Mouse (Mus musculus): ENCODE measurements around the gene Xylt1. TPM values are rescaled to one million over a fixed set of nuclear protein-coding genes. Genes with fewer than 3 reads are reported as not detected.

Gene Xylt1
- total RNA-seq, 2 experiments from 2014 or later = 7.6 to 8.6 TPM

DNA sequence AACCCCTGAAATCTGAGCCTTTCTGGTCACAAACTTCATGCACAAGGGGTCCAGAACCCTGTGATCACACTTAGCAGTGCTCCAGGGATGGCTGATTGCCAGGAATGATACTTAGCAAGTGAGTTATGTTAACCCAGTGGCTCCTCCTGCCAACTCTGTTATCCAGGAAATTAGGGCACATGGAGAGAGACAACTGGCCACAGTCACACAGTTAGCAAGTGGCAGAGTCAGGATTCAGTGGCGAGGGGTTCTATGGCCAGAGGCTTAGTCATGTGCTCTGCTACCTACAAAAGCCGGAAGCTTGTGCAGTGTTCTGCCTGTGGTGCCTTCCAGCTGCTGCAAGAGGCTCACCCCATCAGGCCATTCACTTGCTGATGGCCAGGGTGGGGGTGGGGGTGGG is 175.0 kb downstream of the Xylt1 start:
- DNase-seq (ENCODE audit: low spot score in 2 of 2) = no peak

DNA sequence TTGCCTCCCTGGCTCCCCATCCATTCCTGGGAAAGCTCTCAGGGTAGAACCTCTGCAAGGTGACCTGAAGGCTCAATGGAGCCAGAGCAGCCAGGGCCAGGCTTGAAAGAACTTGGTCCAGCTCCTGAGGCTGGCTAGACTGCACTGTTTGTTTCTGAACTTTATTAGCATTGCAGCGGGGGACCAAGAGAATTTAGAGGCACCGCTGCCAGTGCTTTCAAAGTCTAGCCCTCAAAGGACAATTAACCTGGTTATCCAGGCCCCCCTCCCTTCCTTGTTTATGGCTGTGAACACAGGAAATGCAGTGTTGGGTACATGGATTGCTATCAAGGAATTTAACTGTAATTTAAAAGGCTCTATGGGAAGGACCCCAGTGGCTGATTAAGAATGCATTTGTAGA is 177.4 kb downstream of the Xylt1 start:
- no peak for DNase-seq (ENCODE audit: low spot score in 2 of 2)

GRCm38 (mm10) chr7:117559051-117559450 is 178.3 kb downstream of the Xylt1 start:
- no peak for DNase-seq (ENCODE audit: low spot score in 2 of 2)

GRCm38 (mm10) chr7:117563939-117564499 is 183.2 kb downstream of the Xylt1 start:
- no peak for DNase-seq (ENCODE audit: low spot score in 2 of 2)

DNA sequence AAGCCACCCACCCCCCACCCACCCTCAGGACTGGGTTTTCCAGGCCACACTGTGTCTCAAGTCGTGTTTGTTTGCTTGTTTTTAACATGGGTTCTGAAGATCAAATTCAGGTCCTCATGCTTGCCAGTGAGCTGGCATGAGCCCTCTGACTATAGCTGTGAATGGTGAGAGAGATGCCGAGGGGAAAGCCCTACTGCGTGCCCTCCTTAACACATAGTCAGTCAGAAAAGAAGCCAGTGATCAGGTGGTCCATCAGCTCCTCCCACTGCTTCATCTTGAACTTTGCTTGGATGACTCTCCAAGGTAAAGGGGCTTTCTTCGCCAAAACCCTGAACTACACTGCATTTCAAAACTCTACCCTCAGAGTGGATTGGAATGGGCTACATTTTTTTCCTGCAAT is 183.8 kb downstream of the Xylt1 start:
- no peak for DNase-seq (ENCODE audit: low spot score in 2 of 2)

- DNase-seq (ENCODE audit: low spot score in 2 of 2) = no peak
Measured at GRCm38 (mm10) chr7:117566115-117566514, 185.3 kb downstream of the Xylt1 start.

DNA sequence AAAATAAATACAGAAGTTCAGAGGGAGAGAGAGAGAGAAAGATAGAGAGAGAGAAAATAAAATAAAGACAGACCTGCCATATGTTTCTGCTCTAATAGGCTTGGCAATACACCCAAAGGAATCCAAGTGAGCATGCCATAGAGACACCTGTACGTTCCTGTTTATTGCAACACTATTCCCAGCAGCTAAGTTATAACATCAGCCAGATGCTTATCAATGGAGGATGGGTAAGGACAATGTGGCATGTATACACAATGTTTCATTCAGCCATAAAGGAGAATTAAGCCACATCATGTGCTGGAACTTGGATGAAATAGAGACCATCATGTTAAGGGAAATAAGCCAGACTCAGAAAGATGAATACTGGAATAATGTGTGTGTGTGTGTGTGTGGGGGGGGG is 186.1 kb downstream of the Xylt1 start:
- no peak for DNase-seq (ENCODE audit: low spot score in 2 of 2)

- DNase-seq (ENCODE audit: low spot score in 2 of 2) = no peak
Measured at GRCm38 (mm10) chr7:117567252-117567651, 186.5 kb downstream of the Xylt1 start.

DNA sequence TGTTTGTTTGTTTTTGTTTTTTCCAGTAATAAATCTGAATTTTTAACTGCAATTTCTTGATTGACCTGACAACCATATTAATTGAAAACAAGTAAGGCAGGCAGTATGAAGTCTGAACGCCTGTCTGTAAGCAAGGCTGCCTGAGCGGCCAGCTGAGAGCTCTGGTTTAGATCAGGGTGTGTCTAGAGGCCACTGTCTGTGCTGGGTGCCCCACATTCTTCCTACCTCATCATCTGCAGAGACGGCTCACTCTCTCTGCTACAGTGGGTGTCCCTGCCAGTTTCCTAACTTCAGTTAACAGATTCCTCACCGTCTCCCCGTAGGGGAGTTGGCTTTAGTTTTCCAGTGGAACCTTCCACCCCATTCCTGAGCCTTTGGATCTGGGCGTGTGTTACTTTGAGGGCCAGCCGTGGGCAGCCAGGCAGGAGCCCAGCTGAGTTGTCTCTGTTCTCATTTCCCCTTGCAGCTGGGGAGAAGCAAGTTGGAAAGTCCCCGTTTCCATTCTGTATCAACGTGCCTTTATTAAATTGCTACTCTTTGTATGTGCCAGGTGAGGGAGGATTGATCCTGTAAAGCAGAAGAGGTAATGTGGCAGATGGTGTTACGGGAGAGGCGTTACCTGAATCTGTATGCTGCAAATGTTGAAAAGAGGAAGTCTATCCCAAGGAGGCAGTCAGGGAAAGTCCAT is 187.0 kb downstream of the Xylt1 start:
- DNase-seq (ENCODE audit: low spot score in 2 of 2) = no peak

- DNase-seq (ENCODE audit: low spot score in 2 of 2) = no peak
Measured at GRCm38 (mm10) chr7:117571131-117571530, 190.4 kb downstream of the Xylt1 start.

- no peak for DNase-seq (ENCODE audit: low spot score in 2 of 2)
Measured at GRCm38 (mm10) chr7:117571713-117572112, 190.9 kb downstream of the Xylt1 start.

- no peak for DNase-seq (ENCODE audit: low spot score in 2 of 2)
Measured at GRCm38 (mm10) chr7:117573170-117573569, 192.4 kb downstream of the Xylt1 start.

GRCm38 (mm10) chr7:117575417-117575816 is 194.6 kb downstream of the Xylt1 start:
- DNase-seq (ENCODE audit: low spot score in 2 of 2) = no peak

- no peak for DNase-seq (ENCODE audit: low spot score in 2 of 2)
Measured at GRCm38 (mm10) chr7:117577035-117577434, 196.3 kb downstream of the Xylt1 start.

DNA sequence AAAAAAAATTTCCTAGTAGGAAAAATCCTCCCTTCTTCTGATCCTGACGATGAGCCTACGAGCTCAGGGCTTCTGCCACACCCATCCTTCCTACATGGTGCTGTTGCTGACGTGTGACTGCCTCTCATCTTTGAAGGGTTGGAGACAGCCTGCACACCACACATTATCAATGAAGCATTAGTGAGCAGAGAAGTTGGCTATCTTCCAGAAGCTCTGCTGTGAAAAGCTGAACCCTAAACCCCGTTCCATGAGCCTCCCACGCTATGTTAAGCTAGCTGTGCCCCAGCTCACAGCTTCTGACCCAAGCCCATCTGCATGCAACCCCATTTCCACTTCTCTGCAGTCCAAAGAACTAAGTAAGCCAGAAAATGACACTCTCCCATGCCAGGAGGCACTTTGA is 204.4 kb downstream of the Xylt1 start:
- no peak for DNase-seq (ENCODE audit: low spot score in 2 of 2)

GRCm38 (mm10) chr7:117586811-117587210 is 206.0 kb downstream of the Xylt1 start:
- no peak for DNase-seq (ENCODE audit: low spot score in 2 of 2)

DNA sequence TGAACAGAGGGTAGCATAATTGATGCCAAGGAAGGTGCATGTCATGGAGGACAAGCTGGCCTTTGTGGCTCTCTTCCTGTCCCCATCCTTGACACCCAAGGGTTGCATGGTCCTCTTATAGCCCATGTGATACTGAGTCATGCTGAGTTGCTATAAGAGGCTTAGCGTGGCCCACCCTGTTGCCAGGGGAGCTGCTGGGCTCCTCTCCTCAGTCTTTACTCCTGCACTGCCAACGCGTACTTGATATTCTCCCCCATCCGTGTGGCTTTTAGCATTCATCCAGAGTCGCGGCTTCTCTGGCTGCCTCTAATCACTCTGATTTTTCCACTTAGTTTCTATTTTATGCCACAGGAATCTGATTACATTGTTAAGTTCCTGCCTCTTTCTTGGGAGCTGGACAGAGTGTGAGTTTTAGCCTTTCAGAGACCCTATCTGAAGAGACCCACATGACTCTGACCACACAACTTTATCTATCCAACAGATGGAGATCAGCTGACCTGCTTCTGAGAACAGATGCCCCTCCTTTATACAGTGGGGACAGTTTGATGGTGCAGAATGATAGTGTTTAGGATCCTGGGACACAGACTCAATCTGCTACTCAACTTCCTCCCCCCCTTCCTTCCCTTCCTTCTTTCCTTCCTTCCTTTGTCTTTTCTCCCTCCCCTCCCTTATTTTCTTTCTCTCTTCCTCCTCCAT is 206.6 kb downstream of the Xylt1 start:
- no peak for DNase-seq (ENCODE audit: low spot score in 2 of 2)

DNA sequence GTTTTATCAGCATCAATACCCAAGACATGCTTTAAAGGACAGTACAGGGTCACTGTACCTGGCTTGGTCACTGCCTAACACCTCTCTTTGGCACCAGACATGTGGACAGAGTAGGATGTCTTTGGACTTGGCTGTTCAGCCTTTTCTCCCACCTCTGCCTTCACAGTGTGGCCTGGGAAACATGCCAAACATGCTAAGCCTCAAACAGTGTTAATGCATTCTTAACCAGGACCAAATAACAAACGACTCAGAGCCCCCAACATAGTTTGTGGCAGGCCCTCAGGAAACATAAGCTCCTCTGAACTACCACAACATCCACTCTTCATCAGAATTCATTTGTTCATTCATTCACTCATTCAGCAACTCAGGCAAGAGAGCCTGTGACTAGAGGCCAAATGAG is 207.6 kb downstream of the Xylt1 start:
- no peak for DNase-seq (ENCODE audit: low spot score in 2 of 2)

DNA sequence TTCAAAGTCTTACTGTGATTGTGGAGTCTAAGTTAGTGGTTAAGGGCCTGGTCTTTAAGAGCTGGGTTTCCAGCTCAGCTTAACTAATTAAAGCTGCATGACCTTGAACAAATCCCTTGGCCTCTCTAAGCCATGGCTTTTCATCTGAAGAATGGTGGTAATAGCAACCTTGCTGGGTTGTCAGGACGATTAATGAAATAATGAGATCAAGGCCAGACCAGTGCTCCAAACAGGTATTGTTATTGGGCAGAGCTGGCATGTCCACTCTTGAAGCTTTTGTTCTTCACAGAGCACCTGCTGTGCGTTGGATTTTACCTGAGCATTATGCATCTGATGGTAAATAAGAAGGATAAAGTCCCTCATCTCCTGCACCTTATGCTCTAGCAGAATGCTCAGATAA is 208.6 kb downstream of the Xylt1 start:
- no peak for DNase-seq (ENCODE audit: low spot score in 2 of 2)

- no peak for DNase-seq (ENCODE audit: low spot score in 2 of 2)
Measured at GRCm38 (mm10) chr7:117589820-117590219, 209.0 kb downstream of the Xylt1 start.

GRCm38 (mm10) chr7:117594191-117594590 is 213.4 kb downstream of the Xylt1 start:
- no peak for DNase-seq (ENCODE audit: low spot score in 2 of 2)

GRCm38 (mm10) chr7:117595029-117595695 is 214.4 kb downstream of the Xylt1 start:
- no peak for DNase-seq (ENCODE audit: low spot score in 2 of 2)
